Mouse (Mus musculus): ENCODE results near the gene Gdf10. TPM values are rescaled to one million over a fixed set of nuclear protein-coding genes. Genes with fewer than 3 reads are reported as not detected.
A peak's percentile ranks its signal among the peaks of the same experiment; 100 is the strongest.

Gene Gdf10
- polyA plus RNA-seq, 1 experiment from 2014 or later: 9.5 TPM

GRCm38 (mm10) chr14:33952233-33952981 lies 29.0 kb downstream of the Gdf10 start:
- WGBS: 58% methylated on average over 6 of the region's 6 CpGs
- H3K4me3 ChIP-seq (ENCODE audit: low read depth, low read length): no peak overlapping the region
- no peak overlapping the region for H3K27ac ChIP-seq (ENCODE audit: low read depth, low read length)
- no peak overlapping the region for H3K4me2 ChIP-seq (replicated peaks; ENCODE audit: low read depth, low read length)
- H3K36me3 ChIP-seq (ENCODE audit: control insufficient read depth, insufficient read depth, low read length): no peaks in the 10 kb centered on the region
- no peak overlapping the region for H3K9ac ChIP-seq (ENCODE audit: low read depth, low read length)
- H3K4me1 ChIP-seq (replicated peaks; ENCODE audit: control insufficient read depth, insufficient read depth, low read length): no peaks in the 10 kb centered on the region
- DNase-seq (ENCODE audit: low spot score) (no peak), ATAC-seq (ENCODE audit: low FRiP score) (no peak)
- no peaks in the 10 kb centered on the region for H3K9me3 ChIP-seq (ENCODE audit: control insufficient read depth, low read length)
- no peaks in the 10 kb centered on the region for H3K27me3 ChIP-seq (ENCODE audit: control insufficient read depth, insufficient read depth, low read length)

- 91% methylated on average over 5 of the region's 5 CpGs for WGBS
- no peak for ATAC-seq (ENCODE audit: low FRiP score)
- Histone ChIP-seq H3K4me2 (replicated peaks; ENCODE audit: low read depth, low read length) (no peak within 1 kb of the TSS), H3K4me1 (replicated peaks; ENCODE audit: control insufficient read depth, insufficient read depth, low read length) (no peaks in the 10 kb centered on the region), H3K9me3 (ENCODE audit: control insufficient read depth, low read length) (no peaks in the 10 kb centered on the region), H3K9ac (ENCODE audit: low read depth, low read length) (no peak within 1 kb of the TSS), H3K4me3 (ENCODE audit: low read depth, low read length) (no peak within 1 kb of the TSS), H3K27ac (ENCODE audit: low read depth, low read length) (no peak within 1 kb of the TSS), H3K36me3 (ENCODE audit: control insufficient read depth, insufficient read depth, low read length) (no peaks in the 10 kb centered on the region), H3K27me3 (ENCODE audit: control insufficient read depth, insufficient read depth, low read length) (no peaks in the 10 kb centered on the region)
- DNase-seq (ENCODE audit: low spot score): no peak
These were observed 30.4 kb downstream of the Gdf10 start, which contains the start of gene Rbp3 for GRCm38 (mm10) chr14:33953761-33954160. Gene Rbp3, plus strand, starts transcription at chr14:33954003.

- WGBS: 76% methylated on average over 13 of the region's 13 CpGs
- no peak overlapping the region for H3K9ac ChIP-seq (ENCODE audit: low read depth, low read length)
- no peaks in the 10 kb centered on the region for H3K36me3 ChIP-seq (ENCODE audit: control insufficient read depth, insufficient read depth, low read length)
- no peak overlapping the region for H3K27ac ChIP-seq (ENCODE audit: low read depth, low read length)
- no peaks in the 10 kb centered on the region for H3K9me3 ChIP-seq (ENCODE audit: control insufficient read depth, low read length)
- no peak for DNase-seq (ENCODE audit: low spot score)
- no peaks in the 10 kb centered on the region for H3K4me1 ChIP-seq (replicated peaks; ENCODE audit: control insufficient read depth, insufficient read depth, low read length)
- ATAC-seq (ENCODE audit: low FRiP score): no peak
- H3K27me3 ChIP-seq (ENCODE audit: control insufficient read depth, insufficient read depth, low read length): no peaks in the 10 kb centered on the region
- H3K4me2 ChIP-seq (replicated peaks; ENCODE audit: low read depth, low read length): no peak overlapping the region
- no peak overlapping the region for H3K4me3 ChIP-seq (ENCODE audit: low read depth, low read length)
These were observed 32.7 kb downstream of the Gdf10 start for GRCm38 (mm10) chr14:33956055-33956454.

GRCm38 (mm10) chr14:33958186-33958585 lies 34.8 kb downstream of the Gdf10 start:
- Histone ChIP-seq H3K4me1 (replicated peaks; ENCODE audit: control insufficient read depth, insufficient read depth, low read length) (no peaks in the 10 kb centered on the region), H3K27ac (ENCODE audit: low read depth, low read length) (no peak overlapping the region), H3K9ac (ENCODE audit: low read depth, low read length) (no peak overlapping the region), H3K36me3 (ENCODE audit: control insufficient read depth, insufficient read depth, low read length) (no peaks in the 10 kb centered on the region), H3K9me3 (ENCODE audit: control insufficient read depth, low read length) (no peaks in the 10 kb centered on the region), H3K27me3 (ENCODE audit: control insufficient read depth, insufficient read depth, low read length) (no peaks in the 10 kb centered on the region), H3K4me2 (replicated peaks; ENCODE audit: low read depth, low read length) (no peak overlapping the region), H3K4me3 (ENCODE audit: low read depth, low read length) (no peak overlapping the region)
- WGBS: 86% methylated on average over 4 of the region's 4 CpGs
- ATAC-seq (ENCODE audit: low FRiP score) (no peak), DNase-seq (ENCODE audit: low spot score) (no peak)

GRCm38 (mm10) chr14:33958841-33959240 lies 35.5 kb downstream of the Gdf10 start:
- H3K4me3 ChIP-seq (ENCODE audit: low read depth, low read length): no peak overlapping the region

GRCm38 (mm10) chr14:33959341-33959740 lies 36.0 kb downstream of the Gdf10 start:
- DNase-seq (ENCODE audit: low spot score) (peak; percentile 78), ATAC-seq (ENCODE audit: low FRiP score) (no peak)
- no peaks in the 10 kb centered on the region for H3K4me1 ChIP-seq (replicated peaks; ENCODE audit: control insufficient read depth, insufficient read depth, low read length)
- H3K36me3 ChIP-seq (ENCODE audit: control insufficient read depth, insufficient read depth, low read length): no peaks in the 10 kb centered on the region
- H3K4me3 ChIP-seq (ENCODE audit: low read depth, low read length): no peak overlapping the region
- no peak overlapping the region for H3K27ac ChIP-seq (ENCODE audit: low read depth, low read length)
- H3K4me2 ChIP-seq (replicated peaks; ENCODE audit: low read depth, low read length): no peak overlapping the region
- H3K9ac ChIP-seq (ENCODE audit: low read depth, low read length): no peak overlapping the region
- H3K27me3 ChIP-seq (ENCODE audit: control insufficient read depth, insufficient read depth, low read length): no peaks in the 10 kb centered on the region
- H3K9me3 ChIP-seq (ENCODE audit: control insufficient read depth, low read length): no peaks in the 10 kb centered on the region
- WGBS: 12% methylated on average over 9 of the region's 9 CpGs

More at GRCm38 (mm10) chr14:33958841-33959240, 35.5 kb downstream of the Gdf10 start:
- Histone ChIP-seq H3K4me1 (replicated peaks; ENCODE audit: control insufficient read depth, insufficient read depth, low read length) (no peaks in the 10 kb centered on the region), H3K36me3 (ENCODE audit: control insufficient read depth, insufficient read depth, low read length) (no peaks in the 10 kb centered on the region), H3K27ac (ENCODE audit: low read depth, low read length) (no peak overlapping the region), H3K9me3 (ENCODE audit: control insufficient read depth, low read length) (no peaks in the 10 kb centered on the region), H3K9ac (ENCODE audit: low read depth, low read length) (no peak overlapping the region), H3K27me3 (ENCODE audit: control insufficient read depth, insufficient read depth, low read length) (no peaks in the 10 kb centered on the region), H3K4me2 (replicated peaks; ENCODE audit: low read depth, low read length) (no peak overlapping the region)
- WGBS: 72% methylated on average over 3 of the region's 3 CpGs
- ATAC-seq (ENCODE audit: low FRiP score) (no peak), DNase-seq (ENCODE audit: low spot score) (no peak)

- Histone ChIP-seq H3K4me2 (replicated peaks; ENCODE audit: low read depth, low read length) (no peak overlapping the region), H3K27me3 (ENCODE audit: control insufficient read depth, insufficient read depth, low read length) (no peaks in the 10 kb centered on the region), H3K27ac (ENCODE audit: low read depth, low read length) (no peak overlapping the region), H3K36me3 (ENCODE audit: control insufficient read depth, insufficient read depth, low read length) (no peaks in the 10 kb centered on the region), H3K9ac (ENCODE audit: low read depth, low read length) (no peak overlapping the region), H3K9me3 (ENCODE audit: control insufficient read depth, low read length) (no peaks in the 10 kb centered on the region), H3K4me3 (ENCODE audit: low read depth, low read length) (no peak overlapping the region), H3K4me1 (replicated peaks; ENCODE audit: control insufficient read depth, insufficient read depth, low read length) (no peaks in the 10 kb centered on the region)
- ATAC-seq (ENCODE audit: low FRiP score): no peak
- no peak for DNase-seq (ENCODE audit: low spot score)
- 66% methylated on average over 7 of the region's 7 CpGs for WGBS
These were observed 42.3 kb downstream of the Gdf10 start for GRCm38 (mm10) chr14:33965675-33966074.

- Histone ChIP-seq H3K27me3 (ENCODE audit: control insufficient read depth, insufficient read depth, low read length) (no peaks in the 10 kb centered on the region), H3K9ac (ENCODE audit: low read depth, low read length) (no peak overlapping the region), H3K36me3 (ENCODE audit: control insufficient read depth, insufficient read depth, low read length) (no peaks in the 10 kb centered on the region), H3K4me2 (replicated peaks; ENCODE audit: low read depth, low read length) (no peak overlapping the region), H3K9me3 (ENCODE audit: control insufficient read depth, low read length) (no peaks in the 10 kb centered on the region), H3K27ac (ENCODE audit: low read depth, low read length) (no peak overlapping the region), H3K4me3 (ENCODE audit: low read depth, low read length) (no peak overlapping the region), H3K4me1 (replicated peaks; ENCODE audit: control insufficient read depth, insufficient read depth, low read length) (no peaks in the 10 kb centered on the region)
- whole genome bisulfite sequencing: 42% methylated on average over 7 of the region's 7 CpGs
- DNase-seq (ENCODE audit: low spot score) (peak; percentile 27), ATAC-seq (ENCODE audit: low FRiP score) (no peak)
These were observed 49.3 kb downstream of the Gdf10 start for GRCm38 (mm10) chr14:33972679-33973078.

- no peak for ATAC-seq (ENCODE audit: low FRiP score)
- Histone ChIP-seq H3K9ac (ENCODE audit: low read depth, low read length) (no peak overlapping the region), H3K4me3 (ENCODE audit: low read depth, low read length) (no peak overlapping the region), H3K4me1 (replicated peaks; ENCODE audit: control insufficient read depth, insufficient read depth, low read length) (no peaks in the 10 kb centered on the region), H3K9me3 (ENCODE audit: control insufficient read depth, low read length) (no peaks in the 10 kb centered on the region), H3K36me3 (ENCODE audit: control insufficient read depth, insufficient read depth, low read length) (no peaks in the 10 kb centered on the region), H3K27ac (ENCODE audit: low read depth, low read length) (no peak overlapping the region), H3K27me3 (ENCODE audit: control insufficient read depth, insufficient read depth, low read length) (no peaks in the 10 kb centered on the region), H3K4me2 (replicated peaks; ENCODE audit: low read depth, low read length) (no peak overlapping the region)
- DNase-seq (ENCODE audit: low spot score): no peak
- 54% methylated on average over 5 of the region's 5 CpGs for WGBS
These were observed 51.4 kb downstream of the Gdf10 start for GRCm38 (mm10) chr14:33974752-33975151.
